Mouse (Mus musculus) myocyte (in vitro differentiated cells): ENCODE results near the gene Basp1.

ENCODE experiments used
- CEBPB ChIP-seq: IDR thresholded peaks from 2 replicates; pipeline ENCODE4 v1.6.1; 2011; ENCODE audit warnings: mild to moderate bottlenecking, moderate library complexity; ENCODE audit not compliant: poor library complexity, insufficient read depth, severe bottlenecking
- E2F4 ChIP-seq: IDR thresholded peaks from one replicate; pipeline ENCODE4 v1.6.1; 2011; ENCODE audit warnings: mild to moderate bottlenecking, control low read depth, moderate library complexity; ENCODE audit not compliant: insufficient read depth
- MAX ChIP-seq: IDR thresholded peaks from one replicate; pipeline ENCODE4 v1.6.1; 2011; ENCODE audit warnings: low read depth, mild to moderate bottlenecking, control low read depth
- MYOD1 ChIP-seq, 3 experiments: IDR thresholded peaks; one replicate each; pipeline ENCODE4 v1.6.1; 2011; ENCODE audit warnings: control low read depth in 2 of 3, low read depth in 2 of 3, mild to moderate bottlenecking in 2 of 3, moderate library complexity in 1 of 3; ENCODE audit not compliant: insufficient read length in 2 of 3, control insufficient read depth in 1 of 3
- MYOG ChIP-seq, 3 experiments: IDR thresholded peaks; one replicate each; pipeline ENCODE4 v1.6.1; 2011; ENCODE audit warnings: control low read depth in 2 of 3, low read depth in 2 of 3, mild to moderate bottlenecking in 2 of 3; ENCODE audit not compliant: insufficient read length in 2 of 3, control insufficient read depth in 1 of 3, insufficient read depth in 1 of 3
- POLR2A ChIP-seq: IDR thresholded peaks from one replicate; pipeline ENCODE4 v1.6.1; 2011; ENCODE audit warnings: low read depth, mild to moderate bottlenecking, control low read depth, moderate library complexity; ENCODE audit not compliant: insufficient read length
- POLR2AphosphoS2 ChIP-seq: IDR thresholded peaks from one replicate; pipeline ENCODE4 v1.6.1; 2011; ENCODE audit warnings: low read depth, control low read depth; ENCODE audit not compliant: insufficient read length
- REST ChIP-seq: IDR thresholded peaks from one replicate; pipeline ENCODE4 v1.6.1; 2011; ENCODE audit warnings: mild to moderate bottlenecking, control low read depth, moderate library complexity; ENCODE audit not compliant: insufficient read depth, insufficient read length
- TCF12 ChIP-seq: IDR thresholded peaks from one replicate; pipeline ENCODE4 v1.6.1; 2011; ENCODE audit warnings: mild to moderate bottlenecking, control low read depth; ENCODE audit not compliant: poor library complexity, insufficient read depth, severe bottlenecking
- TCF3 ChIP-seq: IDR thresholded peaks from one replicate; pipeline ENCODE4 v1.6.1; 2011; ENCODE audit warnings: low read depth, control low read depth; ENCODE audit not compliant: insufficient read length
- USF1 ChIP-seq: IDR thresholded peaks from one replicate; pipeline ENCODE4 v1.6.1; 2011; ENCODE audit warnings: low read depth, mild to moderate bottlenecking, control low read depth, moderate library complexity

DNA sequence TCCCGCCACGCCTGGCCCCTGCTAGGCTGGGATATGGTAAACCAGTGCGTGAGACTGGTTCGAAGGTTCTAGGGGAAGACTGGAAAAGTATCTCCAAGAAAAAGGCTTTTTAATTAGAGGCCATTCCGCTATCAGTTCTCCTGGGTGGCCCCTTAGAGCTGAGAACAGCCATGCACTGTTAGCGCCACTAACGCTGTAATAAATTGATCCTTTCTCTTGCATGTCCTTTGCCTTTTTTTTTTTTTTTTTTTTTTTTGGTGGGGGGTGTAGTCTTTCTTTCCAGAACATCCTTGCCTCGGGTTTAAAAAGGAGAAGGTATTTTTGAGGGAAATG is 32.6 kb upstream of the Basp1 start:
- no peak for TF ChIP-seq POLR2A
- TF ChIP-seq USF1: no peak
- no peak for TF ChIP-seq MAX
- no peak for TF ChIP-seq E2F4
- TF ChIP-seq POLR2AphosphoS2: no peak
- no peak for TF ChIP-seq MYOG (IDR thresholded peaks at IDR 0.05; ENCODE audit: control insufficient read depth in 1 of 3, insufficient read depth in 1 of 3, insufficient read length in 2 of 3, low read depth in 2 of 3)
- no peak for TF ChIP-seq CEBPB
- no peak for TF ChIP-seq REST
- no peak for TF ChIP-seq MYOD1 (IDR thresholded peaks at IDR 0.05; ENCODE audit: control insufficient read depth in 1 of 3, insufficient read length in 2 of 3, low read depth in 2 of 3)
- TF ChIP-seq TCF3: no peak
- TF ChIP-seq TCF12: no peak
